Mouse (Mus musculus) heart, embryonic 16.5 days (tissue): Measurements from ENCODE around the gene Pacsin1. TPM values are rescaled to one million over a fixed set of nuclear protein-coding genes. Genes with fewer than 3 reads are reported as not detected.
A peak's percentile ranks its signal among the peaks of the same experiment; 100 is the strongest.

ENCODE experiments used
- ATAC-seq: fragments of 200-750 bp; cut with Nextera tagmentation; replicated peaks from 2 replicates; pipeline ENCODE4 v1.8.0; 2017; ENCODE audit warnings: moderate number of reproducible peaks; ENCODE audit not compliant: insufficient read depth, low FRiP score; ENCODE audit errors: extremely low read depth
- H3K27ac ChIP-seq: fragments of 300-500 bp; sonication (generic); 2 replicates; pipeline ENCODE4 v1.5.1; 2014; ENCODE audit warnings: mild to moderate bottlenecking, low read length, control low read depth, moderate library complexity
- H3K27me3 ChIP-seq: fragments of 300-500 bp; sonication (generic); 2 replicates; pipeline ENCODE4 v1.6.1; 2014; ENCODE audit warnings: low read length, mixed read lengths; ENCODE audit not compliant: control insufficient read depth, insufficient read depth
- H3K36me3 ChIP-seq: fragments of 300-500 bp; sonication (generic); 2 replicates; pipeline ENCODE4 v1.6.1; 2014; ENCODE audit not compliant: control insufficient read depth, insufficient read depth
- H3K4me1 ChIP-seq: fragments of 300-500 bp; sonication (generic); 2 replicates; pipeline ENCODE4 v1.6.1; 2014; ENCODE audit warnings: low read length, mixed read lengths; ENCODE audit not compliant: control insufficient read depth, insufficient read depth
- H3K4me2 ChIP-seq: fragments of 300-500 bp; sonication (generic); 2 replicates; pipeline ENCODE4 v1.6.1; 2014; ENCODE audit warnings: low read depth, mild to moderate bottlenecking, control low read depth, low read length
- H3K4me3 ChIP-seq: fragments of 300-500 bp; sonication (generic); 2 replicates; pipeline ENCODE4 v1.5.1; 2014; ENCODE audit warnings: mild to moderate bottlenecking, control low read depth, low read length
- H3K9ac ChIP-seq: fragments of 300-500 bp; sonication (generic); 2 replicates; pipeline ENCODE4 v1.6.1; 2014; ENCODE audit warnings: low read length, control low read depth
- H3K9me3 ChIP-seq: fragments of 300-500 bp; sonication (generic); replicated peaks from 2 replicates; pipeline ENCODE4 v1.6.1; 2016; ENCODE audit warnings: low read length; ENCODE audit not compliant: control insufficient read depth
- WGBS: fragments of 180-500 bp; shearing (Covaris S2); extraction: QIAGEN DNeasy Blood & Tissue Kit; methylation state at CpG from one replicate; pipeline ENCODE4 v1.1.7; 2014; 5-methylcytosine and 5-hydroxymethylcytosine counted together
- polyA plus RNA-seq: library from polyadenylated mRNA; unstranded; fragments of >200 nt; fragmentation: Nextera tagmentation; extraction: Ambion mirVana; gene quantifications from 2 replicates; pipeline ENCODE4 v1.2.1, GENCODE M21; 2015

Gene Pacsin1
- polyA plus RNA-seq, 1 experiment from 2014 or later, result 0.76 TPM

- peaks cover 55% of the 10 kb centered on the region for H3K27me3 ChIP-seq
- H3K27ac ChIP-seq, result no peak overlapping the region
- H3K4me2 ChIP-seq, result peak overlapping the region; percentile 57
- peaks cover 8% of the 10 kb centered on the region for H3K4me1 ChIP-seq
- WGBS, result under 1% methylated on average over 39 of the region's 53 CpGs
- peak overlapping the region; percentile 32 for H3K4me3 ChIP-seq
- no peaks in the 10 kb centered on the region for H3K36me3 ChIP-seq
- H3K9ac ChIP-seq, result 0 out of 2 replicates have a peak overlapping the region, but pooled peaks have one; percentile 28
- H3K9me3 ChIP-seq, result no peaks in the 10 kb centered on the region
- 0 out of 2 replicates have a peak, but pooled peaks have one; percentile 18 for ATAC-seq
These were observed 29.7 kb downstream of the Pacsin1 start for GRCm38 (mm10) chr17:27684886-27685549.

GRCm38 (mm10) chr17:27685550-27685913 is 30.2 kb downstream of the Pacsin1 start:
- H3K36me3 ChIP-seq, result no peaks in the 10 kb centered on the region
- no peaks in the 10 kb centered on the region for H3K9me3 ChIP-seq
- peaks cover 55% of the 10 kb centered on the region for H3K27me3 ChIP-seq
- peak overlapping the region; percentile 32 for H3K4me3 ChIP-seq
- no peak for ATAC-seq
- no peak overlapping the region for H3K27ac ChIP-seq
- H3K9ac ChIP-seq, result no peak overlapping the region
- 5% methylated on average over 11 of the region's 11 CpGs for WGBS
- peaks cover 8% of the 10 kb centered on the region for H3K4me1 ChIP-seq
- H3K4me2 ChIP-seq, result peak overlapping the region; percentile 57

- Histone ChIP-seq H3K27ac (no peak overlapping the region), H3K4me2 (no peak overlapping the region), H3K4me1 (peaks cover 8% of the 10 kb centered on the region), H3K36me3 (no peaks in the 10 kb centered on the region), H3K9me3 (no peaks in the 10 kb centered on the region), H3K9ac (no peak overlapping the region), H3K27me3 (peaks cover 55% of the 10 kb centered on the region), H3K4me3 (no peak overlapping the region)
- 33% methylated on average over 5 of the region's 5 CpGs for WGBS
- no peak for ATAC-seq
These were observed 31.1 kb downstream of the Pacsin1 start for GRCm38 (mm10) chr17:27686395-27686794.

- Histone ChIP-seq H3K9ac (no peak overlapping the region), H3K27ac (no peak overlapping the region), H3K27me3 (peaks cover 22% of the 10 kb centered on the region), H3K4me3 (no peak overlapping the region), H3K4me1 (no peaks in the 10 kb centered on the region), H3K9me3 (no peaks in the 10 kb centered on the region), H3K36me3 (no peaks in the 10 kb centered on the region), H3K4me2 (no peak overlapping the region)
- ATAC-seq, result no peak
- 57% methylated on average over 14 of the region's 14 CpGs for WGBS
These were observed 35.8 kb downstream of the Pacsin1 start for GRCm38 (mm10) chr17:27690993-27691693.

GRCm38 (mm10) chr17:27699641-27700244 is 44.4 kb downstream of the Pacsin1 start:
- ATAC-seq, result no peak
- Histone ChIP-seq H3K4me1 (peaks cover 6% of the 10 kb centered on the region; the same call in 1 of the 2 replicates), H3K9ac (no peak overlapping the region), H3K4me3 (no peak overlapping the region), H3K36me3 (no peaks in the 10 kb centered on the region), H3K27me3 (no peaks in the 10 kb centered on the region), H3K4me2 (no peak overlapping the region), H3K9me3 (peaks cover 9% of the 10 kb centered on the region; the same call in 1 of the 2 replicates), H3K27ac (no peak overlapping the region)
- WGBS, result 82% methylated on average over 17 of the region's 17 CpGs

GRCm38 (mm10) chr17:27700812-27701211 is 45.5 kb downstream of the Pacsin1 start:
- peaks cover 6% of the 10 kb centered on the region; the same call in 1 of the 2 replicates for H3K4me1 ChIP-seq
- no peak overlapping the region for H3K9ac ChIP-seq
- H3K9me3 ChIP-seq, result peaks cover 9% of the 10 kb centered on the region; the same call in 1 of the 2 replicates
- ATAC-seq, result no peak
- H3K27ac ChIP-seq, result no peak overlapping the region
- WGBS, result 73% methylated on average over 2 of the region's 2 CpGs
- no peak overlapping the region for H3K4me2 ChIP-seq
- H3K36me3 ChIP-seq, result no peaks in the 10 kb centered on the region
- H3K27me3 ChIP-seq, result no peaks in the 10 kb centered on the region; the same call in 1 of the 2 replicates
- H3K4me3 ChIP-seq, result no peak overlapping the region

- H3K27ac ChIP-seq, result no peak overlapping the region
- H3K9ac ChIP-seq, result no peak overlapping the region
- no peak overlapping the region for H3K4me2 ChIP-seq
- WGBS, result 74% methylated on average over 6 of the region's 6 CpGs
- ATAC-seq, result no peak
- no peaks in the 10 kb centered on the region; the same call in 1 of the 2 replicates for H3K27me3 ChIP-seq
- H3K4me1 ChIP-seq, result peaks cover 6% of the 10 kb centered on the region; the same call in 1 of the 2 replicates
- H3K4me3 ChIP-seq, result no peak overlapping the region
- no peaks in the 10 kb centered on the region for H3K36me3 ChIP-seq
- H3K9me3 ChIP-seq, result peaks cover 9% of the 10 kb centered on the region; the same call in 1 of the 2 replicates
These were observed 46.5 kb downstream of the Pacsin1 start for GRCm38 (mm10) chr17:27701856-27702255.

GRCm38 (mm10) chr17:27702518-27702917 is 47.2 kb downstream of the Pacsin1 start:
- H3K4me2 ChIP-seq, result peak overlapping the region; percentile 72
- H3K4me1 ChIP-seq, result peaks cover 6% of the 10 kb centered on the region; the same call in 1 of the 2 replicates
- peaks cover 9% of the 10 kb centered on the region; the same call in 1 of the 2 replicates for H3K9me3 ChIP-seq
- no peak overlapping the region for H3K27ac ChIP-seq
- H3K36me3 ChIP-seq, result no peaks in the 10 kb centered on the region
- H3K9ac ChIP-seq, result peak overlapping the region; percentile 52
- peak overlapping the region; percentile 43 for H3K4me3 ChIP-seq
- WGBS, result 2% methylated on average over 34 of the region's 34 CpGs
- peaks cover under 1% of the 10 kb centered on the region; the same call in 1 of the 2 replicates for H3K27me3 ChIP-seq
- peak; percentile 63 for ATAC-seq
